Mouse (Mus musculus): ENCODE measurements at regions not wholly inside any gene's neighbourhood (a gene's known extent, or its start where the extent isn't known, plus 50 kb on each side); places are given as distances from the start of the nearest gene placed in this dataset.

- peaks cover 72% of the 10 kb centered on the region for H3K27me3 ChIP-seq
These were observed 66.7 kb upstream of the Pja1 start for GRCm38 (mm10) chrX:99537814-99538213.

GRCm38 (mm10) chrX:99534922-99535321 lies 63.8 kb upstream of the Pja1 start:
- H3K36me3 ChIP-seq, result no peaks in the 10 kb centered on the region
- H3K4me3 ChIP-seq, result no peak overlapping the region
- H3K4me1 ChIP-seq (replicated peaks), result peaks cover 3% of the 10 kb centered on the region; the same call in 1 of the 2 replicates
- H3K9ac ChIP-seq, result no peak overlapping the region
- H3K9me3 ChIP-seq, result no peaks in the 10 kb centered on the region
- ATAC-seq (ENCODE audit: low read depth), result no peak
- peaks cover 74% of the 10 kb centered on the region for H3K27me3 ChIP-seq
- 62% methylated on average over 4 of the region's 4 CpGs for WGBS
- no peak overlapping the region for H3K4me2 ChIP-seq
- 0 out of 2 replicates have a peak overlapping the region, but pooled peaks have one; percentile 42 for H3K27ac ChIP-seq (replicated peaks)

More at GRCm38 (mm10) chrX:99537814-99538213, 66.7 kb upstream of the Pja1 start:
- Histone ChIP-seq H3K9ac (no peak overlapping the region), H3K4me1 (replicated peaks) (peaks cover 9% of the 10 kb centered on the region; the same call in 1 of the 2 replicates), H3K4me2 (no peak overlapping the region), H3K9me3 (no peaks in the 10 kb centered on the region), H3K36me3 (no peaks in the 10 kb centered on the region), H3K4me3 (no peak overlapping the region), H3K27ac (replicated peaks) (no peak overlapping the region)
- WGBS, result 83% methylated on average over 4 of the region's 4 CpGs
- no peak for ATAC-seq (ENCODE audit: low read depth)

GRCm38 (mm10) chrX:99531154-99531553 lies 60.1 kb upstream of the Pja1 start:
- no peak overlapping the region for H3K4me3 ChIP-seq
- no peaks in the 10 kb centered on the region for H3K4me1 ChIP-seq (replicated peaks)
- H3K27ac ChIP-seq (replicated peaks), result no peak overlapping the region
- H3K36me3 ChIP-seq, result no peaks in the 10 kb centered on the region
- 66% methylated on average over 3 of the region's 3 CpGs for WGBS
- no peak overlapping the region for H3K9ac ChIP-seq
- H3K27me3 ChIP-seq, result peaks cover 84% of the 10 kb centered on the region
- ATAC-seq (ENCODE audit: low read depth), result no peak
- H3K9me3 ChIP-seq, result no peaks in the 10 kb centered on the region
- H3K4me2 ChIP-seq, result no peak overlapping the region

GRCm38 (mm10) chrX:99530511-99530910 lies 59.4 kb upstream of the Pja1 start:
- Histone ChIP-seq H3K4me3 (no peak overlapping the region), H3K9me3 (no peaks in the 10 kb centered on the region), H3K27me3 (peaks cover 82% of the 10 kb centered on the region), H3K4me2 (no peak overlapping the region), H3K27ac (replicated peaks) (no peak overlapping the region), H3K9ac (no peak overlapping the region), H3K36me3 (no peaks in the 10 kb centered on the region), H3K4me1 (replicated peaks) (no peaks in the 10 kb centered on the region)
- 75% methylated on average over 7 of the region's 7 CpGs for WGBS
- ATAC-seq (ENCODE audit: low read depth), result no peak

DNA sequence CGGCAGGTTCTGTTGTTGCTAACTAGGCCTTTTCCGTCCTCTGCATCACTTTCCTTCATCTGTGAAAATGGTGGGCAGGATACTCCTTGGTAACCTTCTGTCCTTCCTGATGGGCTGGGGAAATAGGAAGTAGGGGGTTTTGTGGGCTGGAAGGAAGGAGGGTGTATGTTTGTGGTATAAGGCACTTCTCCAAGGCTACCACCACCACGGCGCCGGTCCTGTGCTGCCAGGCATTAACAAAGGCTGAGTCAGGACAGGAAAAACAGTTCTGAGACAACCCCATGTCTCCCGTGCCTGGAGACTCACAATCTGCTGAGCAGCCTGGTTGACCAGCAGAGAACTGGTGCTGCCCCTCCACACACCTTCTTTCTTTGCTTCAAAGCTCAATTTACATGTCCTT lies 52.2 kb upstream of the Pja1 start:
- 31% methylated on average over 6 of the region's 6 CpGs for WGBS

DNA sequence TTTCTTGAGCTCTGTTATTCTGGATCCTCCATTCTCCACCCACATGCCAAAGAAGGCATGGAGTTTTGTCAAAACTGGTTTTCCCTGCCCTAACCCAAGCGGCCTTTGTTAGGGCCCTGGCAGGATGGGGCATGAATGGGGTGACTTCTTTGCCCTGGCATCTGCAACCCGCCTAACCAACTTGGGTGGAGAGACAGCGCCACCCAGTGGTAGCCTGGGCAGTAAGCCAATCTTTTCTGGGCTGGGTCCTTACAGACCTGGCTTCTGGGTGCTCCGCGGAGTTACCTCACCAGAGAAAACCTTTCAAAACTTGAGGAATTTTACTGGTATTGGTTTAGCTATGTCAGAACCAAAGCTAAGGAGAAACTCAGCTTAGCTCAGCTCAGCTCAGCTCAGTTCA lies 51.8 kb upstream of the Pja1 start:
- no peaks in the 10 kb centered on the region for H3K9me3 ChIP-seq
- WGBS, result 19% methylated on average over 5 of the region's 5 CpGs
- no peak overlapping the region for H3K4me3 ChIP-seq
- H3K27me3 ChIP-seq, result peaks cover 77% of the 10 kb centered on the region
- no peak overlapping the region for H3K4me2 ChIP-seq
- H3K36me3 ChIP-seq, result no peaks in the 10 kb centered on the region
- peaks cover 6% of the 10 kb centered on the region; the same call in 1 of the 2 replicates for H3K4me1 ChIP-seq (replicated peaks)
- no peak overlapping the region for H3K9ac ChIP-seq
- peak; percentile 80 for ATAC-seq (ENCODE audit: low read depth)
- H3K27ac ChIP-seq (replicated peaks), result no peak overlapping the region

More for the DNA sequence above, 52.2 kb upstream of the Pja1 start:
- no peak overlapping the region for H3K4me3 ChIP-seq
- no peak overlapping the region for H3K9ac ChIP-seq
- no peak overlapping the region for H3K4me2 ChIP-seq
- peaks cover 79% of the 10 kb centered on the region for H3K27me3 ChIP-seq
- H3K9me3 ChIP-seq, result no peaks in the 10 kb centered on the region
- H3K36me3 ChIP-seq, result no peaks in the 10 kb centered on the region
- no peak overlapping the region for H3K27ac ChIP-seq (replicated peaks)
- no peak for ATAC-seq (ENCODE audit: low read depth)
- H3K4me1 ChIP-seq (replicated peaks), result peaks cover 1% of the 10 kb centered on the region; the same call in 1 of the 2 replicates

GRCm38 (mm10) chrX:99522289-99522688 lies 51.2 kb upstream of the Pja1 start:
- H3K9ac ChIP-seq, result no peak overlapping the region
- ATAC-seq (ENCODE audit: low read depth), result peak; percentile 85
- peaks cover 73% of the 10 kb centered on the region for H3K27me3 ChIP-seq
- no peaks in the 10 kb centered on the region for H3K36me3 ChIP-seq
- H3K4me1 ChIP-seq (replicated peaks), result peaks cover 9% of the 10 kb centered on the region; the same call in 1 of the 2 replicates
- WGBS, result 25% methylated on average over 11 of the region's 11 CpGs
- H3K9me3 ChIP-seq, result no peaks in the 10 kb centered on the region
- no peak overlapping the region for H3K4me3 ChIP-seq
- H3K27ac ChIP-seq (replicated peaks), result no peak overlapping the region
- no peak overlapping the region for H3K4me2 ChIP-seq

DNA sequence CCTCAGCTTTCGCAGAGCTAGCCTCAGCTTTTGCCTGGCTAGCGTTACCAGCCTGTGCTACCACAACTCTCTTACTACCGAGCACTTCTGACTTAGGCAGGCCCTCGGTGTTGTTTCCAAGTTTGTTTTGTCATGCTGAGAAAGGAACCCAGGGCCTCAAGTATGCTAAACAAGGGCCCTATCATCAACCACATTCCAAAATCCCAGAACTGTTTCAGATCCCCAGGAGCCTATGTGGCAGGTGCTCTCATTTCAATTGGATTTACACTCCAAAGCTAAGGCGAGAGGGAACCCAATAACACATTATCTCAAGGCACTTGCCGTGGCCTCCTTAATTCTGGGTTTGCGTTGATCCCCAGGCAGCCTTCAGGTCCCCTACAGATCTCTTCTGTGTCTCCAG lies 50.8 kb upstream of the Pja1 start:
- ATAC-seq (ENCODE audit: low read depth), result no peak
- Histone ChIP-seq H3K9ac (no peak overlapping the region), H3K27me3 (peaks cover 72% of the 10 kb centered on the region), H3K27ac (replicated peaks) (no peak overlapping the region), H3K9me3 (no peaks in the 10 kb centered on the region), H3K36me3 (no peaks in the 10 kb centered on the region), H3K4me1 (replicated peaks) (peaks cover 13% of the 10 kb centered on the region; the same call in 1 of the 2 replicates), H3K4me3 (no peak overlapping the region), H3K4me2 (no peak overlapping the region)
- WGBS, result 38% methylated on average over 7 of the region's 7 CpGs
